Comparison of ENCODE assay signal across 18 mouse cellular contexts in the genomic region with DNA sequence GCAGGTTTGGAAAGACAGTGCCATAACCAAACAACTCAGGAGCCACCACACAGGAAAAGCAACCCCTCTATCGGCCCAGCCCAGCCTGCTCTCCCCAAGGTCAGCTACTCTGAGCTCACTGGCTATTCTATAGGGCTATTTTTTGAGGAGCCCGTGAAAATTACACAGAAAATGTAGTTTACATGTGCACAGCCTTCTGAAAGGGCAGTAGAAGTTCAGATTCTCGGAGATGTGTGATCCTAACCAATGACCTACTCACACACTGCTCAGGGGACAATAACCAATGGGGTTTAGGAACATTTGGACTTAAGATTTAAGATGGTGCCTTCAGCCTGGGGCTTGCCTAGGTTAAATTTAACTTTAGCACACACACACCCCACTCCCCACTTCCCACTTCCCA. TPM values are rescaled to one million over a fixed set of nuclear protein-coding genes. Genes with fewer than 3 reads are reported as not detected.
"Had no signal": no experiment of that assay in that cellular context is flagged by ENCODE, and none has a peak within 500 bp of the region (broad histone marks: within the 10 kb centered on the region; RNA-seq: fewer than 3 reads in every experiment).

No protein-coding gene starts in this region.

- ATAC-seq: midbrain, embryonic 15.5 days had no signal

- H3K9me3 ChIP-seq: liver, embryonic 13.5 days; midbrain, embryonic 12.5 days; midbrain, embryonic 15.5 days; neural tube, embryonic 13.5 days had no signal

- H3K27ac ChIP-seq: layer of hippocampus, adult 2 months; liver, embryonic 13.5 days; midbrain, embryonic 12.5 days; midbrain, embryonic 15.5 days; neural tube, embryonic 13.5 days had no signal

- H3K4me1 ChIP-seq: liver, embryonic 13.5 days; neural tube, embryonic 13.5 days had no signal

- H3K9ac ChIP-seq: liver, embryonic 13.5 days; midbrain, embryonic 12.5 days; midbrain, embryonic 15.5 days; neural tube, embryonic 13.5 days had no signal

- H3K36me3 ChIP-seq: liver, embryonic 13.5 days; midbrain, embryonic 12.5 days; midbrain, embryonic 15.5 days; neural tube, embryonic 13.5 days had no signal

- H3K4me3 ChIP-seq: layer of hippocampus, adult 2 months; liver, embryonic 13.5 days; midbrain, embryonic 12.5 days; midbrain, embryonic 15.5 days; myocyte; neural tube, embryonic 13.5 days had no signal

- DNase-seq: kidney, adult 18-20 months; kidney, postnatal 14 days; layer of hippocampus, adult 9-11 months; liver, embryonic 13.5 days; lung, adult 2 months; lung, postnatal 14 days; lung, postnatal 4 days; thymus, adult 18-20 months; thymus, postnatal 36 days had no signal

- H3K4me2 ChIP-seq: liver, embryonic 13.5 days; midbrain, embryonic 12.5 days; midbrain, embryonic 15.5 days; neural tube, embryonic 13.5 days had no signal

RNA-seq across cellular contexts. Expression of a gene that starts 19.0 kb away (rescaled TPM):
- total RNA-seq: megakaryocyte progenitor cell, adult 5-6 weeks; megakaryocyte-erythroid progenitor cell, adult 5-6 weeks; monocyte, adult 5-6 weeks; neutrophil, adult 5-6 weeks had no signal
